Mouse (Mus musculus) heart, embryonic 13.5 days (tissue): ENCODE data around the gene Gnb3. TPM values are rescaled to one million over a fixed set of nuclear protein-coding genes. Genes with fewer than 3 reads are reported as not detected.
"Not testable (repeated sequence)": the region's sequence is repeated elsewhere in the genome, so short reads cannot be mapped to it uniquely, and the experiment has no call there.

Source experiments
- ATAC-seq: fragments of 200-750 bp; cut with Nextera tagmentation; 2 replicates; pipeline ENCODE4 v1.8.0; 2017; ENCODE audit warnings: moderate TSS enrichment; ENCODE audit not compliant: insufficient number of reproducible peaks, low FRiP score, low TSS enrichment; ENCODE audit errors: extremely low read depth
- H3K27ac ChIP-seq: fragments of 300-500 bp; sonication (generic); replicated peaks from 2 replicates; pipeline ENCODE4 v1.5.1; 2015; ENCODE audit warnings: moderate library complexity, mild to moderate bottlenecking, inconsistent platforms
- H3K27me3 ChIP-seq: fragments of 300-500 bp; sonication (generic); replicated peaks from 2 replicates; pipeline ENCODE4 v1.6.1; 2015; ENCODE audit warnings: mild to moderate bottlenecking, inconsistent platforms
- H3K36me3 ChIP-seq: fragments of 300-500 bp; sonication (generic); 2 replicates; pipeline ENCODE4 v1.6.1; 2015; ENCODE audit warnings: mild to moderate bottlenecking, inconsistent platforms
- H3K4me1 ChIP-seq: fragments of 300-500 bp; sonication (generic); 2 replicates; pipeline ENCODE4 v1.6.1; 2015; ENCODE audit warnings: inconsistent platforms
- H3K4me2 ChIP-seq: fragments of 300-500 bp; sonication (generic); 2 replicates; pipeline ENCODE4 v1.6.1; 2015; ENCODE audit warnings: inconsistent platforms, mild to moderate bottlenecking, moderate library complexity
- H3K4me3 ChIP-seq: fragments of 300-500 bp; sonication (generic); 2 replicates; pipeline ENCODE4 v1.5.1; 2015; ENCODE audit warnings: moderate library complexity, mild to moderate bottlenecking, inconsistent platforms
- H3K9ac ChIP-seq: fragments of 300-500 bp; sonication (generic); 2 replicates; pipeline ENCODE4 v1.6.1; 2015; ENCODE audit warnings: inconsistent platforms, mild to moderate bottlenecking, moderate library complexity
- H3K9me3 ChIP-seq: fragments of 300-500 bp; sonication (generic); 2 replicates; pipeline ENCODE4 v1.6.1; 2016; ENCODE audit warnings: inconsistent platforms
- WGBS: fragments of 180-500 bp; shearing (Covaris S2); methylation state at CpG from one replicate; pipeline ENCODE4 v1.1.7; 2015; ENCODE audit warnings: mixed read lengths; 5-methylcytosine and 5-hydroxymethylcytosine counted together
- polyA plus RNA-seq: library from polyadenylated mRNA; unstranded; fragments of >200 nt; fragmentation: Nextera tagmentation; extraction: Ambion mirVana; gene quantifications from 2 replicates; pipeline ENCODE4 v1.2.1, GENCODE M21; 2015

The Gnb3 gene
- polyA plus RNA-seq, 1 experiment from 2014 or later, result 7.8 TPM

DNA sequence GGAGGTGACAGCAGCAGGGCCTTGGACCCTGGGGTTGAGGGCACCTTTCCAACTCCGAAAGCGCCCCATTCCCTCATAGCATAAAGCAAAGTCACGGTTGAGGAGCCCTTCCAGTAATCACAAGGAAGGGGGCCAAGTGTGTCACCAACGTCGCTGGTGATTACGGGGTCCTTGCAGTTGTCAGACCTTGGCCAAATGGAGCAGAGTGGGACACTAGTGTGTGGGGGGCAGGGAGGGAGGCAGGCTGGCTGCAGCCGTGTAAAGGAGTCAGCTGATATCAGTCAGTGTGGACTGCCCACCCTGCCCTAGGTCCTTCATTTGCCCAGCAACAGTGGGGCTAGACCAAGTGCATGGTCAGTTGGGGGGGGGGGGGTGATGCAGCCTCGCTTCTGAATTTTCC is 25.6 kb downstream of the Gnb3 start:
- Histone ChIP-seq H3K9me3 (no peaks in the 10 kb centered on the region), H3K9ac (peak overlapping the region; percentile 98), H3K27me3 (no peaks in the 10 kb centered on the region), H3K4me2 (peak overlapping the region; percentile 76), H3K36me3 (peaks cover 75% of the 10 kb centered on the region), H3K4me1 (peaks cover 44% of the 10 kb centered on the region), H3K27ac (peak overlapping the region; percentile 98), H3K4me3 (peak overlapping the region; percentile 85)
- WGBS, result 30% methylated on average over 8 of the region's 8 CpGs
- no peak for ATAC-seq

DNA sequence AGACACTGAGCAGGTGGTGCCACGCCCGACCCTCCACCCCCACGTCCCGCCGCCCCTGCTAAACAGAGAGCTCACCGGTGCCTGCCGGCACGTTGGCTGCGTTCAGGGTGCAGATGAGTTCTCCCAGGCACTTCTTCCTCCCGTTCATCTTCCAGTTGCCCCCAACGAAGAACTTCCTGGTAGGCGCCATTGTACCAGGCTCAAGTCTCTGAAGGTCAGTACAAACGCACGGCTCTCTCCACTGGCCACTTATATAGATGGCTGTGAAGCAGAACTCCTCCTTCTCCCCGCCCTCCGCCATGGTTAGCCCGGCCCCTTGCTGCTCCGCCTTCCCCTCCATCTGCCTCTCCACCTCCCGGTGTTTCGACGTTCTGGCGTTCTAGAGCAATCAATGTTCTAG is 26.1 kb downstream of the Gnb3 start, which contains the start of gene Tpi1:
Gene Tpi1 (minus strand): TSS at position 364 of the 400 bp plus-strand sequence.
- H3K4me2 ChIP-seq, result peak within 1 kb of the TSS; percentile 76
- H3K4me3 ChIP-seq, result peak within 1 kb of the TSS; percentile 85
- peaks cover 70% of the 10 kb centered on the region for H3K36me3 ChIP-seq
- ATAC-seq, result peak; percentile 75
- H3K9me3 ChIP-seq, result no peaks in the 10 kb centered on the region
- H3K4me1 ChIP-seq, result peaks cover 44% of the 10 kb centered on the region
- peak within 1 kb of the TSS; percentile 98 for H3K9ac ChIP-seq
- H3K27me3 ChIP-seq, result no peaks in the 10 kb centered on the region
- WGBS, result under 1% methylated on average over 22 of the region's 22 CpGs
- peak within 1 kb of the TSS; percentile 98 for H3K27ac ChIP-seq

DNA sequence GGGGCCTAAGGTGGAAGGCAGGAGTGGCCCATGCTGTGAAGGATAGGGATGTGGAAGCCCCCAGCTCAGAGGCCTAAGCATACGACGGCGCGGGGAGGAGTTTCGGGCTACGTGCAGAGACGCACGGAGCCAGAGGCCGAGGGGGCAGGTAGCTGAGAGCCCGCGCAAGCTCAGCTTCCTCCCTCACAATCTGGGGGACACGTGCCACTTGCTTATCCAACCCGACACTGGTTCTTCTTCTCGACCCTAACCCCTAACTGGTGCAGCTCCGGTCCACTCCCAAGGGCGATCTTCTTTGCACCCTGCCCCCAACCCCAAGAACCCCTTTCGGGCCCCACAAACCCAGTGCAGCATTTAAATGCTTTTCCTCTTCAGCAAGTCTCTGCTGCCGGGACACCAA is 26.6 kb downstream of the Gnb3 start:
- Histone ChIP-seq H3K27ac (peak overlapping the region; percentile 98), H3K4me2 (peak overlapping the region; percentile 76), H3K9me3 (no peaks in the 10 kb centered on the region), H3K27me3 (no peaks in the 10 kb centered on the region), H3K36me3 (peaks cover 65% of the 10 kb centered on the region), H3K4me1 (peaks cover 44% of the 10 kb centered on the region), H3K4me3 (peak overlapping the region; percentile 85), H3K9ac (peak overlapping the region; percentile 98)
- ATAC-seq, result peak; percentile 31; the same call in 1 of the 2 replicates
- under 1% methylated on average over 18 of the region's 18 CpGs for WGBS

- peak overlapping the region; percentile 85 for H3K4me3 ChIP-seq
- H3K4me2 ChIP-seq, result peak overlapping the region; percentile 76
- 15% methylated on average over 9 of the region's 9 CpGs for WGBS
- no peaks in the 10 kb centered on the region for H3K27me3 ChIP-seq
- H3K27ac ChIP-seq, result peak overlapping the region; percentile 98
- peaks cover 59% of the 10 kb centered on the region for H3K36me3 ChIP-seq
- peak overlapping the region; percentile 98 for H3K9ac ChIP-seq
- no peak for ATAC-seq
- H3K4me1 ChIP-seq, result peaks cover 49% of the 10 kb centered on the region
- H3K9me3 ChIP-seq, result no peaks in the 10 kb centered on the region
These were observed 27.2 kb downstream of the Gnb3 start for GRCm38 (mm10) chr6:124812848-124813247.

DNA sequence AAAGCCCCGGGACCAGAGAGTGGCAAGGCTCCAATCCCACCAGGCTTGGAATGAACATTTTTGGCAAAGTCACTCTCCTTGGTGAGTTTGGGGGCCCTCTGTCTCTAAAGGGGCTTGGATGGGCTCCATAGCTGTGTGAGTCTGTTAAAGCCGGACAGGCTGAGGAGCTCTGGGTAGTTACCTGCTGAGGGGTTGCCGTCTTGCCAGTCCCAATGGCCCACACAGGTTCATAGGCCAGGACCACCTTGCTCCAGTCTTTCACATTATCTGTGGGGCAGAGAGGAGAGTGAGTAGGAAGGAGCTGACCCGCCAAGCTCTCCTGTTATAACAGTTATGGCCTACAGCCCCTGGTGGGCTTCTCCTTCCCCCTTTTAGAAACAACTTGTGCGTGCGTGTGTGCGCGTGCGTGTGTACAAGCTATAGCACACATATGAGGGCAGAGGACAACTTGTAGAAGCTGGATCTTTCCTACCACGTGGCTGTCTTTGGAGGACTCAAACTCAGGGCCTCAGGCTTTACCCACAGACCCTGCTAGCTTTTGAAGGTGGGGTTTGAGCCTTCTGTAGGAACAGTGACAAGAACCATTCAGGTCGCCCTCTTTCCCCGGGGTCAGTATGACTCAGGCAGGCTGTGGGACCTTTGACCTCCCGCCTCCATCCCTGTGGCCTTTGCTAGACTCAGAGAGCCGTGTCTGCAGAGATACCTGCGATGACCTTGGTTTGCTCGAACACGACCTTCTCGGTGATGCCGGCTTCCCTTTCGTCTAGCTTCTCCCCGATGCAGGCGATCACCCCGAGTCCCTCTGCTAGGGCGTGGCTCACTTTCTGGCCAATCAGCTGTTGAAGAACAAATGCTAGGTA is 28.1 kb downstream of the Gnb3 start:
- peaks cover 50% of the 10 kb centered on the region for H3K36me3 ChIP-seq
- peak overlapping the region; percentile 98 for H3K27ac ChIP-seq
- peak overlapping the region; percentile 85 for H3K4me3 ChIP-seq
- no peaks in the 10 kb centered on the region for H3K27me3 ChIP-seq
- peak overlapping the region; percentile 76 for H3K4me2 ChIP-seq
- ATAC-seq, result no peak
- peak overlapping the region; percentile 98 for H3K9ac ChIP-seq
- 70% methylated on average over 24 of the region's 24 CpGs for WGBS
- H3K9me3 ChIP-seq, result no peaks in the 10 kb centered on the region
- H3K4me1 ChIP-seq, result peaks cover 56% of the 10 kb centered on the region

DNA sequence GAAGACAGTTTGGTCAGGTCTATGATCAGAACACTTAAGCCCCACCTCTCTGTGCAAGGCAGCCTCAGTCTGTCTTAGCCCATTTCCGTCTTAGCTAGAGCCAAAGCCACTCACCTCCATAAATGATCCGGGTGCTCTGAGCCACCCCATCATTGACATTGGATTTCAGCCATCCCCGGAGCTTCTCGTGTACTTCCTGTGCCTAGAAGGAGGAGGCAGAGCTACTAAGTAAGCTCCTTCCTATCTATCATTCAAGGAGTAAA is 28.7 kb downstream of the Gnb3 start:
- H3K36me3 ChIP-seq, result peaks cover 44% of the 10 kb centered on the region
- no peaks in the 10 kb centered on the region for H3K9me3 ChIP-seq
- H3K9ac ChIP-seq, result no peak overlapping the region
- peaks cover 61% of the 10 kb centered on the region for H3K4me1 ChIP-seq
- H3K4me2 ChIP-seq, result peak overlapping the region; percentile 76
- ATAC-seq, result no peak
- H3K4me3 ChIP-seq, result peak overlapping the region; percentile 85; the same call in 1 of the 2 replicates
- no peak overlapping the region; the same call in 1 of the 2 replicates for H3K27ac ChIP-seq
- 62% methylated on average over 4 of the region's 4 CpGs for WGBS
- H3K27me3 ChIP-seq, result no peaks in the 10 kb centered on the region

GRCm38 (mm10) chr6:124810566-124811402 is 29.3 kb downstream of the Gnb3 start:
- H3K4me3 ChIP-seq, result peak overlapping the region; percentile 70
- peaks cover 67% of the 10 kb centered on the region for H3K4me1 ChIP-seq

DNA sequence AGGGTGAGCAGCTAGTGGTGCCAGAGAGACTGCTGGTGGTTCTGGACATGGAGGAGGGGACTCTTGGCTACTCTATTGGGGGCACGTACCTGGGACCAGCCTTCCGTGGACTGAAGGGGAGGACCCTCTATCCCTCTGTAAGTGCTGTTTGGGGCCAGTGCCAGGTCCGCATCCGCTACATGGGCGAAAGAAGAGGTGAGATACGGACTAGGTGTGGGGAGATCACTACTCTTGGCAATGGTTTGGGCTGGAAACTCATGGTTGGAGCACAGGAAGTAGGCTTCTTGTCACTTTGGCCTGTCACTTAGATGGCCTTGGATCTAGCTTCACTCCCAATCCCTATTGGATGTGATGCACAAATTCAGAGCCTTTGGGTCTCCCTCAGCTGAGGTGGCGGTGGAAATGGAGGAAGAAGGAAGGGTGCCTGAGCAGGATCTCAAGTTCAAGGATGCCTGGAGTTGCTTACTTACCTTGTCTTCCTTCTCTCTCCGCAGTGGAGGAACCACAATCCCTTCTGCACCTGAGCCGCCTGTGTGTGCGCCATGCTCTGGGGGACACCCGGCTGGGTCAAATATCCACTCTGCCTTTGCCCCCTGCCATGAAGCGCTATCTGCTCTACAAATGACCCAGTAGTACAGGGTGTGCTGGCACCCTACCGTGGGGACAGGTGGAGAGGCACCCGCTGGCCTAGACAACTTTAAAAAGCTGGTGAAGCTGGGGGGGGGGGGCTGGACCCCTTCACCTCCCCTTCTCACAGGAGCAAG is 30.1 kb downstream of the Gnb3 start:
- H3K36me3 ChIP-seq, result peaks cover 31% of the 10 kb centered on the region
- H3K9ac ChIP-seq, result peak overlapping the region; percentile 87
- H3K4me1 ChIP-seq, result peaks cover 71% of the 10 kb centered on the region
- H3K4me3 ChIP-seq, result peak overlapping the region; percentile 70
- H3K9me3 ChIP-seq, result no peaks in the 10 kb centered on the region
- WGBS, result 42% methylated on average over 14 of the region's 14 CpGs
- H3K27me3 ChIP-seq, result no peaks in the 10 kb centered on the region
- no peak for ATAC-seq
- H3K4me2 ChIP-seq, result peak overlapping the region; percentile 96
- peak overlapping the region; percentile 97 for H3K27ac ChIP-seq

More at GRCm38 (mm10) chr6:124810566-124811402, 29.3 kb downstream of the Gnb3 start:
- H3K27ac ChIP-seq, result peak overlapping the region; percentile 97; the same call in 1 of the 2 replicates
- WGBS, result 78% methylated on average over 11 of the region's 11 CpGs
- H3K9ac ChIP-seq, H3K27me3 ChIP-seq, ATAC-seq, H3K9me3 ChIP-seq: not testable (repeated sequence)
- peak overlapping the region; percentile 96 for H3K4me2 ChIP-seq
- peaks cover 38% of the 10 kb centered on the region for H3K36me3 ChIP-seq

- H3K9me3 ChIP-seq, result no peaks in the 10 kb centered on the region
- H3K4me2 ChIP-seq, result peak overlapping the region; percentile 96
- H3K4me3 ChIP-seq, result peak overlapping the region; percentile 70
- under 1% methylated on average over 35 of the region's 35 CpGs for WGBS
- H3K27ac ChIP-seq, result peak overlapping the region; percentile 97
- peaks cover 29% of the 10 kb centered on the region for H3K36me3 ChIP-seq
- peak; percentile 29; the same call in 1 of the 2 replicates for ATAC-seq
- H3K9ac ChIP-seq, result peak overlapping the region; percentile 87
- H3K4me1 ChIP-seq, result peaks cover 64% of the 10 kb centered on the region
- no peaks in the 10 kb centered on the region for H3K27me3 ChIP-seq
These were observed 30.9 kb downstream of the Gnb3 start for GRCm38 (mm10) chr6:124809052-124809774.

GRCm38 (mm10) chr6:124808358-124809012 is 31.6 kb downstream of the Gnb3 start, which contains the start of gene Spsb2:
Gene Spsb2, plus strand, starts transcription at chr6:124808661.
- ATAC-seq, result peak; percentile 50
- H3K9me3 ChIP-seq, result no peaks in the 10 kb centered on the region
- peak within 1 kb of the TSS; percentile 97 for H3K27ac ChIP-seq
- H3K27me3 ChIP-seq, result no peaks in the 10 kb centered on the region
- H3K4me2 ChIP-seq, result peak within 1 kb of the TSS; percentile 96
- WGBS, result 3% methylated on average over 29 of the region's 29 CpGs
- H3K9ac ChIP-seq, result peak within 1 kb of the TSS; percentile 87
- peaks cover 29% of the 10 kb centered on the region for H3K36me3 ChIP-seq
- peak within 1 kb of the TSS; percentile 70 for H3K4me3 ChIP-seq
- peaks cover 62% of the 10 kb centered on the region for H3K4me1 ChIP-seq
